Mouse (Mus musculus): ENCODE measurements around the gene Myo7a.

- TF ChIP-seq CTCF (IDR thresholded peaks at IDR 0.05; ENCODE audit: low read depth, low read length), result no peak
- no peak for TF ChIP-seq GATA2 (IDR thresholded peaks at IDR 0.05; ENCODE audit: borderline replicate concordance, low read depth, low read length)
- no peak for TF ChIP-seq GATA1 (IDR thresholded peaks at IDR 0.05; ENCODE audit: borderline replicate concordance, low read length)
- no peak for TF ChIP-seq TAL1 (conservative IDR thresholded peaks at IDR 0.05; ENCODE audit: low read depth, low read length)
These were observed 2.3 kb upstream of the Myo7a start for GRCm38 (mm10) chr7:98121673-98122072.

Data from G1E (cell line).